Mouse (Mus musculus) hindbrain, postnatal 0 days (tissue): ENCODE measurements around the gene Chpf. TPM values are rescaled to one million over a fixed set of nuclear protein-coding genes. Genes with fewer than 3 reads are reported as not detected.

Experiments
- ATAC-seq: fragments of 200-750 bp; cut with Nextera tagmentation; 2 replicates; pipeline ENCODE4 v1.8.0; 2017; ENCODE audit warnings: mild to moderate bottlenecking, moderate TSS enrichment, moderate library complexity
- DNase-seq: peaks from one replicate; pipeline ENCODE4 v3.0.0-alpha.2; 2015; ENCODE audit warnings: low spot score
- H3K27ac ChIP-seq: fragments of 300-500 bp; sonication (generic); 2 replicates; pipeline ENCODE4 v1.5.1; 2014; ENCODE audit warnings: mild to moderate bottlenecking
- H3K27me3 ChIP-seq: fragments of 300-500 bp; sonication (generic); 2 replicates; pipeline ENCODE4 v1.6.1; 2014; ENCODE audit warnings: low read length, mixed read lengths; ENCODE audit not compliant: insufficient read depth
- H3K36me3 ChIP-seq: fragments of 300-500 bp; sonication (generic); 2 replicates; pipeline ENCODE4 v1.6.1; 2014; ENCODE audit warnings: low read length, mixed read lengths; ENCODE audit not compliant: insufficient read depth
- H3K4me1 ChIP-seq: fragments of 300-500 bp; sonication (generic); 2 replicates; pipeline ENCODE4 v1.6.1; 2014; ENCODE audit warnings: antibody characterized with exemption, low read length, mixed read lengths; ENCODE audit not compliant: insufficient read depth
- H3K4me2 ChIP-seq: fragments of 300-500 bp; sonication (generic); 2 replicates; pipeline ENCODE4 v1.6.1; 2014; ENCODE audit warnings: low read depth, mild to moderate bottlenecking, low read length, moderate library complexity, mixed read lengths
- H3K4me3 ChIP-seq: fragments of 300-500 bp; sonication (generic); 2 replicates; pipeline ENCODE4 v1.5.1; 2014; ENCODE audit warnings: low read length
- H3K9ac ChIP-seq: fragments of 300-500 bp; sonication (generic); replicated peaks from 2 replicates; pipeline ENCODE4 v1.6.1; 2014; ENCODE audit warnings: mild to moderate bottlenecking, low read length, moderate library complexity, mixed read lengths
- H3K9me3 ChIP-seq: fragments of 300-500 bp; sonication (generic); 2 replicates; pipeline ENCODE4 v1.6.1; 2016; ENCODE audit warnings: low read length, mixed read lengths
- CTCF ChIP-seq: IDR thresholded peaks from 2 replicates; pipeline ENCODE4 v1.5.1; 2016; ENCODE audit warnings: antibody characterized with exemption, control low read depth, low read depth
- WGBS: fragments of 180-500 bp; shearing (Covaris S2); extraction: QIAGEN DNeasy Blood & Tissue Kit; methylation state at CpG from one replicate; pipeline ENCODE4 v1.1.7; 2014; 5-methylcytosine and 5-hydroxymethylcytosine counted together
- polyA plus RNA-seq: library from polyadenylated mRNA; unstranded; fragments of >200 nt; fragmentation: Nextera tagmentation; extraction: Ambion mirVana; gene quantifications from 2 replicates; pipeline ENCODE4 v1.2.1, GENCODE M21; 2015
- total RNA-seq: library from RNA; depleted of rRNA; stranded (reverse); fragments of >200 nt; gene quantifications from 2 replicates; pipeline ENCODE4 v1.2.3, GENCODE M21; 2014

The Chpf gene
- total and polyA plus RNA-seq, 2 experiments from 2014 or later: 55.8 to 155 TPM

- H3K27me3 ChIP-seq: peaks cover 13% of the 10 kb centered on the region; the same call in 1 of the 2 replicates
- no peak overlapping the region for H3K9ac ChIP-seq
- no peak overlapping the region for H3K27ac ChIP-seq
- no peak overlapping the region for H3K4me3 ChIP-seq
- no peaks in the 10 kb centered on the region for H3K36me3 ChIP-seq
- peaks cover 48% of the 10 kb centered on the region for H3K4me1 ChIP-seq
- no peak for ATAC-seq
- no peak overlapping the region for H3K4me2 ChIP-seq
- H3K9me3 ChIP-seq: no peaks in the 10 kb centered on the region
- DNase-seq: no peak
- 22% methylated on average over 3 of the region's 3 CpGs for WGBS
- no peak for TF ChIP-seq CTCF
These were observed 34.9 kb downstream of the Chpf start for GRCm38 (mm10) chr1:75444208-75444607.

- H3K4me2 ChIP-seq: no peak overlapping the region
- WGBS: 14% methylated on average over 13 of the region's 13 CpGs
- no peaks in the 10 kb centered on the region for H3K9me3 ChIP-seq
- peaks cover 43% of the 10 kb centered on the region for H3K4me1 ChIP-seq
- peak overlapping the region; percentile 12; the same call in 1 of the 2 replicates for H3K27ac ChIP-seq
- no peaks in the 10 kb centered on the region for H3K36me3 ChIP-seq
- TF ChIP-seq CTCF: no peak
- DNase-seq (peak; percentile 62), ATAC-seq (no peak)
- no peak overlapping the region for H3K4me3 ChIP-seq
- peaks cover 8% of the 10 kb centered on the region; the same call in 1 of the 2 replicates for H3K27me3 ChIP-seq
- no peak overlapping the region for H3K9ac ChIP-seq
These were observed 35.7 kb downstream of the Chpf start for GRCm38 (mm10) chr1:75443247-75444024.

DNA sequence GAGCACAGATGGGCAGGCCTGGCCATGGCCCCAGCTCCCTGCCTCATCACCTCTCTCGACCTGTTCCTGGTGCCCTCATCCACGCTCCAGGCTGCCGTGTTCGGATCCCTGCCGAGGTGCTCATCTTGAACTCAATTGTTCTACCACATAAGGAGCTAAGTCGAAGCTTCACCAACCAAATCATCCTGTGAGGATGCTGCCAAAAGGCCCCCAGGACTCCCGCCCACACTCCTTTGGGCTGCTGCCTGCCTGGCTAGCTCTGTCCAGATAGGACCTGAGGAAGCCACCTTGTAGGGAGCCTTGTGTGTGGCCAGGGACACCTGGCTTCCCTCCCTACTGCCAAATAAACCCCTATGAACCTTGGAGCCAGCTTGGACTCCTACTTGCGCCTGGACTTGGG is 36.3 kb downstream of the Chpf start:
- Histone ChIP-seq H3K9me3 (no peaks in the 10 kb centered on the region), H3K27me3 (peaks cover 8% of the 10 kb centered on the region; the same call in 1 of the 2 replicates), H3K36me3 (no peaks in the 10 kb centered on the region), H3K4me1 (peaks cover 38% of the 10 kb centered on the region), H3K4me2 (no peak overlapping the region), H3K27ac (peak overlapping the region; percentile 12; the same call in 1 of the 2 replicates), H3K9ac (no peak overlapping the region), H3K4me3 (no peak overlapping the region)
- ATAC-seq (no peak), DNase-seq (peak; percentile 40)
- 17% methylated on average over 8 of the region's 8 CpGs for WGBS
- TF ChIP-seq CTCF: no peak

- no peak for ATAC-seq
- H3K27me3 ChIP-seq: peaks cover 3% of the 10 kb centered on the region; the same call in 1 of the 2 replicates
- DNase-seq: no peak
- TF ChIP-seq CTCF: no peak
- no peaks in the 10 kb centered on the region for H3K9me3 ChIP-seq
- peaks cover 37% of the 10 kb centered on the region for H3K4me1 ChIP-seq
- no peak overlapping the region for H3K4me3 ChIP-seq
- WGBS: 77% methylated on average over 9 of the region's 9 CpGs
- no peak overlapping the region for H3K27ac ChIP-seq
- H3K36me3 ChIP-seq: no peaks in the 10 kb centered on the region
- H3K9ac ChIP-seq: no peak overlapping the region
- H3K4me2 ChIP-seq: no peak overlapping the region
These were observed 36.9 kb downstream of the Chpf start for GRCm38 (mm10) chr1:75442171-75442570.

- H3K27ac ChIP-seq: no peak overlapping the region
These were observed 37.6 kb downstream of the Chpf start for GRCm38 (mm10) chr1:75441471-75441996.

GRCm38 (mm10) chr1:75440661-75441060 is 38.4 kb downstream of the Chpf start:
- no peaks in the 10 kb centered on the region for H3K36me3 ChIP-seq
- WGBS: 76% methylated on average over 7 of the region's 7 CpGs
- no peak for ATAC-seq
- H3K4me1 ChIP-seq: peaks cover 25% of the 10 kb centered on the region
- TF ChIP-seq CTCF: no peak
- H3K4me3 ChIP-seq: no peak overlapping the region
- H3K9ac ChIP-seq: no peak overlapping the region
- H3K4me2 ChIP-seq: no peak overlapping the region
- H3K27me3 ChIP-seq: no peaks in the 10 kb centered on the region
- H3K27ac ChIP-seq: no peak overlapping the region
- H3K9me3 ChIP-seq: no peaks in the 10 kb centered on the region
- peak; percentile 40 for DNase-seq

More at GRCm38 (mm10) chr1:75441471-75441996, 37.6 kb downstream of the Chpf start:
- ATAC-seq: no peak
- Histone ChIP-seq H3K36me3 (no peaks in the 10 kb centered on the region), H3K4me1 (peaks cover 31% of the 10 kb centered on the region), H3K27me3 (no peaks in the 10 kb centered on the region; the same call in 1 of the 2 replicates), H3K4me2 (no peak overlapping the region), H3K9me3 (no peaks in the 10 kb centered on the region), H3K4me3 (no peak overlapping the region), H3K9ac (no peak overlapping the region)
- no peak for DNase-seq
- WGBS: 84% methylated on average over 15 of the region's 15 CpGs
- no peak for TF ChIP-seq CTCF

DNA sequence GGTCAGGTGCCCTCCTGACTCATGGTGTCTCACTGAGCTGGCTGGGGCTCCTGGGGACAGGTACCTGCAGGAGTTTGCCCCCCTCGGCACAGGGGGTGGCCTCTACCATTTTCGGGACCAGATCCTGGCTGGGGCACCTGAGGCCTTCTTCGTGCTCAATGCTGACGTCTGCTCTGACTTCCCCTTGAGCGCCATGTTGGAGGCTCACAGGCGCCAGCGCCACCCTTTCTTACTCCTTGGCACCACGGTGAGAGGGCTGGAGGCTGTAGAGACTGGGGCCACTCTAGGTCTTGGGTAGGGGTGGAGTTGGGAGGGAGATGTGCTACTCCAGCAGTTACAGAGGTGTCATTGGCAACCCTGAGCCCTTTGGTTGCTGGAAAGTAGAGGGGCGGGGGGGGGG is 40.3 kb downstream of the Chpf start:
- 79% methylated on average over 8 of the region's 9 CpGs for WGBS
- H3K27me3 ChIP-seq: no peaks in the 10 kb centered on the region
- peaks cover 17% of the 10 kb centered on the region for H3K4me1 ChIP-seq
- H3K4me3 ChIP-seq: no peak overlapping the region
- no peak overlapping the region for H3K27ac ChIP-seq
- no peak overlapping the region for H3K4me2 ChIP-seq
- TF ChIP-seq CTCF: no peak
- H3K9ac ChIP-seq: no peak overlapping the region
- no peak for DNase-seq
- no peaks in the 10 kb centered on the region for H3K36me3 ChIP-seq
- no peak for ATAC-seq
- H3K9me3 ChIP-seq: no peaks in the 10 kb centered on the region
